8 mouse cellular contexts compared by ENCODE assay signal in genomic region chr2:72398227-72398626, GRCm38 (mm10).
DNase-seq lines count a peak whose midpoint lies in the region; ATAC-seq and TF ChIP-seq lines count a peak whose summit lies in the region.

No protein-coding gene starts in this region.

- no peak overlapping the region for H3K4me2 ChIP-seq in kidney, embryonic 16.5 days (replicated peaks; ENCODE audit: low read depth, low read length)

- peak; percentile 22 to 30 for DNase-seq in left cerebral cortex, postnatal 14 days (ENCODE audit: low spot score in 2 of 2)
- DNase-seq in left cerebral cortex, adult 8-10 months (ENCODE audit: low spot score in 2 of 2): no peak
- DNase-seq in adrenal gland, adult 2 months: peak; percentile 85
- peak; percentile 92 for DNase-seq in gastrocnemius, adult 2 months
- peak; percentile 87 for DNase-seq in thymus, adult 2 months
- DNase-seq in left cerebral cortex, adult 9 months (ENCODE audit: low spot score in 2 of 2): no peak

- peak overlapping the region; percentile 45 for H3K4me3 ChIP-seq in gastrocnemius, adult 2 months
- no peak overlapping the region for H3K4me3 ChIP-seq in kidney, embryonic 16.5 days (ENCODE audit: low read length)
- no peak overlapping the region for H3K4me3 ChIP-seq in thymus, adult 2 months (ENCODE audit: control insufficient read depth, insufficient read depth, low read length)

- H3K9ac ChIP-seq in kidney, embryonic 16.5 days (replicated peaks; ENCODE audit: low read length): no peak overlapping the region

- no peaks in the 10 kb centered on the region; the same call in 1 of the 2 replicates for H3K36me3 ChIP-seq in kidney, embryonic 16.5 days (ENCODE audit: insufficient read depth, low read length)
- H3K36me3 ChIP-seq in thymus, adult 2 months (ENCODE audit: control insufficient read depth, insufficient read depth, low read length): no peaks in the 10 kb centered on the region

- intact Hi-C loops in left cerebral cortex, postnatal 14 days (cut with DNase I): loop anchor here (10.0 kb wide), 1 partner anchor 363 kb away; no protein-coding TSS in a partner anchor
- intact Hi-C loops in gastrocnemius, adult 2 months (cut with DNase I): loop anchor here (2.0 kb wide), 1 partner anchor 163 kb away; no protein-coding TSS in a partner anchor

- H3K27ac ChIP-seq in gastrocnemius, adult 2 months: peak overlapping the region; percentile 91
- no peak overlapping the region for H3K27ac ChIP-seq in kidney, embryonic 16.5 days (ENCODE audit: low read length)
- peak overlapping the region; percentile 90 for H3K27ac ChIP-seq in thymus, adult 2 months (ENCODE audit: control insufficient read depth, insufficient read depth, low read length)

- H3K9me3 ChIP-seq in kidney, embryonic 16.5 days (ENCODE audit: low read length): peaks cover 8% of the 10 kb centered on the region; the same call in 1 of the 2 replicates

- H3K27me3 ChIP-seq in kidney, embryonic 16.5 days (ENCODE audit: insufficient read depth, low read length): no peaks in the 10 kb centered on the region
- no peaks in the 10 kb centered on the region for H3K27me3 ChIP-seq in thymus, adult 2 months (ENCODE audit: control insufficient read depth, insufficient read depth, low read length)

- no peaks in the 10 kb centered on the region for H3K4me1 ChIP-seq in kidney, embryonic 16.5 days (ENCODE audit: insufficient read depth, low read length)
- H3K4me1 ChIP-seq in thymus, adult 2 months (replicated peaks; ENCODE audit: control insufficient read depth, insufficient read depth, low read length): peaks cover 42% of the 10 kb centered on the region

- ATAC-seq in kidney, embryonic 16.5 days (ENCODE audit: low FRiP score, low TSS enrichment): peak; percentile 61; the same call in 1 of the 2 replicates
- ATAC-seq in megakaryocyte, adult 5-6 weeks (ENCODE audit: poor library complexity, severe bottlenecking): peak; percentile 98

- TF ChIP-seq POLR2A in thymus, adult 2 months (IDR thresholded peaks at IDR 0.05; ENCODE audit: control insufficient read depth, extremely low read depth, insufficient read depth, low read length, poor library complexity): no peak

- peak; percentile 87 for TF ChIP-seq CTCF in gastrocnemius, adult 2 months (IDR thresholded peaks at IDR 0.05)
- TF ChIP-seq CTCF in thymus, adult 2 months (IDR thresholded peaks at IDR 0.05; ENCODE audit: borderline replicate concordance, control insufficient read depth, extremely low read depth, insufficient read depth, low read length, poor library complexity): peak; percentile 85

- WGBS in kidney, embryonic 16.5 days: 31% methylated on average over 13 of the region's 13 CpGs
- 24% methylated on average over 13 of the region's 13 CpGs for WGBS in thymus, adult 2 months

Comparison
In these comparisons a context has a peak if more than half of its experiments do, and no peak if none do; other contexts are left out.
1. DNase-seq: peak in left cerebral cortex, postnatal 14 days (2 of 2), adrenal gland, adult 2 months (single experiment), gastrocnemius, adult 2 months (single experiment) and thymus, adult 2 months (single experiment); none in left cerebral cortex, adult 8-10 months (0 of 2) and left cerebral cortex, adult 9 months (0 of 2).